ENCODE assay signal across 8 mouse cellular contexts in the genomic region with DNA sequence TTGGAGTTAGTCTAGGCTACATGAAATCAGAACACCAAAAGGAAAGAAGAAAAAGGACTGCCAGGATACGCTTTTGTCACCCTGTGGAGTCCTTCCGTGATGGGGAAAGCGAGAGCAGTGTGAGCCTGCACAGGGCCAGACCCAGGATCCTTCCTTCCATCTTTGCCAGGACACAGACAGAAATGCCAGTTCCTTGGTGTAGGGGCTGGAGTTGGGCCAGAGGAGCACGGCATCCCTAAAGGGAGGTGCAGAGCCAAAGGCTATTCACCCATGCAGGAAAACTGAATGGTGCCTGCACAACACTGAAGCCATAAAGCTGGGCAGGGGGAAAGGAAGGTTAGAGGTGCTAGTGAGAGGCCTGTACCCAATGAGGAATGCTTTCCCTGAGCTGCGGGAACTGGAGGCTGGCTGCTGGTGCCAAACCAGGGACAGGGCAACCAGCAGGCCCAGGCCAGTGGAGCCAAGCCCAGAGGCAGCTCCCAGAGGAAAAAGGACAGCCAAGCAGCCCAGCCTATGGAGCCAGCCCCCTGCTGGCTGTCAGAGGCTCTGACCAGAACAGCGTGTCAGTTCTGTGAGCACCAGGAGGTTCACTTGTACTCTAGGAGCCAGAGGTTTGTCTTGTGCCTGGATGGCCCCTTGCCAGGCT. TPM values are rescaled to one million over a fixed set of nuclear protein-coding genes. Genes with fewer than 3 reads are reported as not detected.
DNase-seq lines count a peak whose midpoint lies in the region; ATAC-seq lines count a peak whose summit lies in the region.

No protein-coding gene starts in this region.

- H3K9ac ChIP-seq in hindbrain, embryonic 16.5 days (ENCODE audit: low read depth, low read length), result no peak overlapping the region
- peak overlapping the region; percentile 54 for H3K9ac ChIP-seq in liver, embryonic 12.5 days
- no peak overlapping the region for H3K9ac ChIP-seq in neural tube, embryonic 12.5 days

- peak; percentile 67 for DNase-seq in ovary, adult 18-20 months (ENCODE audit: low spot score)
- DNase-seq in ovary, postnatal 10 days (ENCODE audit: low spot score), result no peak
- DNase-seq in cerebellum, adult 9-11 months, result peak; percentile 58
- DNase-seq in gastrocnemius, postnatal 25 days, result peak; percentile 71
- DNase-seq in spleen, adult 12 weeks (ENCODE audit: low spot score), result no peak

- no peak overlapping the region for H3K4me3 ChIP-seq in hindbrain, embryonic 16.5 days (ENCODE audit: low read length)
- H3K4me3 ChIP-seq in liver, embryonic 12.5 days, result no peak overlapping the region
- no peak overlapping the region for H3K4me3 ChIP-seq in neural tube, embryonic 12.5 days

- H3K4me1 ChIP-seq in hindbrain, embryonic 16.5 days (ENCODE audit: control insufficient read depth, insufficient read depth, low read depth, low read length), result peaks cover 11% of the 10 kb centered on the region
- peaks cover 37% of the 10 kb centered on the region for H3K4me1 ChIP-seq in liver, embryonic 12.5 days
- H3K4me1 ChIP-seq in neural tube, embryonic 12.5 days, result peaks cover 18% of the 10 kb centered on the region

- no peaks in the 10 kb centered on the region for H3K27me3 ChIP-seq in hindbrain, embryonic 16.5 days (replicated peaks; ENCODE audit: control insufficient read depth, insufficient read depth, low read length)
- no peaks in the 10 kb centered on the region for H3K27me3 ChIP-seq in liver, embryonic 12.5 days (replicated peaks)
- H3K27me3 ChIP-seq in neural tube, embryonic 12.5 days (replicated peaks), result no peaks in the 10 kb centered on the region

- no peaks in the 10 kb centered on the region for H3K36me3 ChIP-seq in hindbrain, embryonic 16.5 days (ENCODE audit: control insufficient read depth, insufficient read depth, low read length)
- no peaks in the 10 kb centered on the region for H3K36me3 ChIP-seq in liver, embryonic 12.5 days
- H3K36me3 ChIP-seq in neural tube, embryonic 12.5 days, result no peaks in the 10 kb centered on the region

- no peak overlapping the region for H3K4me2 ChIP-seq in hindbrain, embryonic 16.5 days (ENCODE audit: low read length)
- H3K4me2 ChIP-seq in liver, embryonic 12.5 days, result no peak overlapping the region
- no peak overlapping the region for H3K4me2 ChIP-seq in neural tube, embryonic 12.5 days (replicated peaks)

- H3K27ac ChIP-seq in hindbrain, embryonic 16.5 days (ENCODE audit: low read depth, low read length), result peak overlapping the region; percentile 19; the same call in 1 of the 2 replicates
- peak overlapping the region; percentile 49 for H3K27ac ChIP-seq in liver, embryonic 12.5 days
- H3K27ac ChIP-seq in neural tube, embryonic 12.5 days, result no peak overlapping the region

- no peaks in the 10 kb centered on the region for H3K9me3 ChIP-seq in hindbrain, embryonic 16.5 days (ENCODE audit: control insufficient read depth, low read length)
- no peaks in the 10 kb centered on the region for H3K9me3 ChIP-seq in liver, embryonic 12.5 days (replicated peaks)
- no peaks in the 10 kb centered on the region for H3K9me3 ChIP-seq in neural tube, embryonic 12.5 days

- peak; percentile 82 for ATAC-seq in hindbrain, embryonic 16.5 days
- peak; percentile 57; the same call in 1 of the 2 replicates for ATAC-seq in liver, embryonic 12.5 days
- peak; percentile 52; the same call in 1 of the 2 replicates for ATAC-seq in neural tube, embryonic 12.5 days (ENCODE audit: low FRiP score, low read depth)

- 35% methylated on average over 6 of the region's 6 CpGs for WGBS in hindbrain, embryonic 16.5 days
- WGBS in liver, embryonic 12.5 days (ENCODE audit: insufficient replicate concordance), result 61% methylated on average over 6 of the region's 6 CpGs
- 55% methylated on average over 6 of the region's 6 CpGs for WGBS in neural tube, embryonic 12.5 days

RNA-seq across cellular contexts. Expression of a gene that starts 32.4 kb away (rescaled TPM):
- total RNA-seq in gastrocnemius, postnatal 25 days (2021), result 1 to 10 TPM; 9.5 TPM
- polyA plus RNA-seq in hindbrain, embryonic 16.5 days (2015; fragmentation: Nextera tagmentation; extraction: Ambion mirVana), result 93.4 and 94.7 TPM in 2 replicates
- 44.0 and 45.7 TPM in 2 replicates for polyA plus RNA-seq in liver, embryonic 12.5 days (2016; fragmentation: Nextera tagmentation; extraction: Ambion mirVana)
- polyA plus RNA-seq in neural tube, embryonic 12.5 days (2016; fragmentation: Nextera tagmentation; extraction: Ambion mirVana), result 69.5 and 76.8 TPM in 2 replicates

RNA-seq across cellular contexts. Expression of a gene that starts 49.1 kb away (rescaled TPM):
- 1 to 10 TPM in 1 of 2 experiments, under 1 TPM in 1; 0.94 to 1.1 TPM for total RNA-seq in gastrocnemius, postnatal 25 days (2021)
- 3.1 and 4.2 TPM in 2 replicates for polyA plus RNA-seq in hindbrain, embryonic 16.5 days (2015; fragmentation: Nextera tagmentation; extraction: Ambion mirVana)
- 16.6 and 17.1 TPM in 2 replicates for polyA plus RNA-seq in liver, embryonic 12.5 days (2016; fragmentation: Nextera tagmentation; extraction: Ambion mirVana)
- 6.6 and 7.4 TPM in 2 replicates for polyA plus RNA-seq in neural tube, embryonic 12.5 days (2016; fragmentation: Nextera tagmentation; extraction: Ambion mirVana)

Comparison
In these comparisons a context has a peak if more than half of its experiments do, and no peak if none do; other contexts are left out.
1. DNase-seq: peak in ovary, adult 18-20 months (single experiment), cerebellum, adult 9-11 months (single experiment) and gastrocnemius, postnatal 25 days (single experiment); none in ovary, postnatal 10 days (single experiment) and spleen, adult 12 weeks (single experiment).
2. Peak in every context shown above with its lines, with median percentiles within 50 percentile points of each other: ATAC-seq.